Comparison of ENCODE assay signal across 26 mouse cellular contexts in genomic region chr4:80925752-80926519, GRCm38 (mm10). TPM values are rescaled to one million over a fixed set of nuclear protein-coding genes. Genes with fewer than 3 reads are reported as not detected.
DNase-seq lines count a peak whose midpoint lies in the region; ATAC-seq lines count a peak whose summit lies in the region.
"Had no signal": no experiment of that assay in that cellular context is flagged by ENCODE, and none has a peak within 500 bp of the region (broad histone marks: within the 10 kb centered on the region; RNA-seq: fewer than 3 reads in every experiment).

No protein-coding gene starts in this region.

- H3K9me3 ChIP-seq in hindbrain, embryonic 16.5 days (ENCODE audit: control insufficient read depth, low read length) = no peaks in the 10 kb centered on the region
- no peaks in the 10 kb centered on the region for H3K9me3 ChIP-seq in hindbrain, embryonic 12.5 days (replicated peaks)
- H3K9me3 ChIP-seq: embryonic facial prominence, embryonic 15.5 days; heart, embryonic 10.5 days; midbrain, embryonic 13.5 days; neural tube, embryonic 12.5 days had no signal

- 75% methylated on average over 6 of the region's 6 CpGs for WGBS in hindbrain, embryonic 16.5 days
- 79% methylated on average over 6 of the region's 6 CpGs for WGBS in hindbrain, embryonic 12.5 days

- H3K27ac ChIP-seq in hindbrain, embryonic 16.5 days (ENCODE audit: low read depth, low read length) = no peak overlapping the region
- H3K27ac ChIP-seq in hindbrain, embryonic 12.5 days = no peak overlapping the region
- H3K27ac ChIP-seq: embryonic facial prominence, embryonic 15.5 days; heart, embryonic 10.5 days; midbrain, embryonic 13.5 days; neural tube, embryonic 12.5 days had no signal

- ATAC-seq in hindbrain, embryonic 16.5 days = peak; percentile 63
- ATAC-seq in hindbrain, embryonic 12.5 days (ENCODE audit: low FRiP score) = no peak
- ATAC-seq: activated CD4-positive, CD25-positive, alpha-beta regulatory T cell, adult 4 months; inflammation-experienced regulatory T-cells, adult 6 months; midbrain, embryonic 13.5 days had no signal

- peak; percentile 27 for DNase-seq in retina, postnatal 1 day
- DNase-seq in retina, embryonic 14.5 days (ENCODE audit: low spot score) = no peak
- DNase-seq in layer of hippocampus, adult 8-10 months (ENCODE audit: low spot score in 2 of 2) = peak; percentile 44 to 55
- DNase-seq in embryo, embryonic 10 days (ENCODE audit: low spot score) = no peak
- DNase-seq in right cerebral cortex, postnatal 4 days = no peak
- DNase-seq: adrenal gland, adult 8-10 months; cerebellum, adult 8-10 months; gastrocnemius, postnatal 10 days; heart, postnatal 4 days; kidney, adult 8-10 months; kidney, postnatal 10 days; lung, adult 2 months; lung, postnatal 14 days; thymus, postnatal 25 days had no signal

- H3K36me3 ChIP-seq in hindbrain, embryonic 16.5 days (ENCODE audit: control insufficient read depth, insufficient read depth, low read length) = no peaks in the 10 kb centered on the region
- no peaks in the 10 kb centered on the region for H3K36me3 ChIP-seq in hindbrain, embryonic 12.5 days
- H3K36me3 ChIP-seq: embryonic facial prominence, embryonic 15.5 days; heart, embryonic 10.5 days; midbrain, embryonic 13.5 days; neural tube, embryonic 12.5 days had no signal

- H3K4me3 ChIP-seq in hindbrain, embryonic 16.5 days (ENCODE audit: low read length) = no peak overlapping the region
- no peak overlapping the region for H3K4me3 ChIP-seq in hindbrain, embryonic 12.5 days
- H3K4me3 ChIP-seq: embryonic facial prominence, embryonic 15.5 days; heart, embryonic 10.5 days; midbrain, embryonic 13.5 days; neural tube, embryonic 12.5 days had no signal

- H3K27me3 ChIP-seq in hindbrain, embryonic 16.5 days (replicated peaks; ENCODE audit: control insufficient read depth, insufficient read depth, low read length) = no peaks in the 10 kb centered on the region
- H3K27me3 ChIP-seq in hindbrain, embryonic 12.5 days = no peaks in the 10 kb centered on the region
- H3K27me3 ChIP-seq: embryonic facial prominence, embryonic 15.5 days; midbrain, embryonic 13.5 days; neural tube, embryonic 12.5 days had no signal

- no peak overlapping the region for H3K9ac ChIP-seq in hindbrain, embryonic 16.5 days (ENCODE audit: low read depth, low read length)
- no peak overlapping the region for H3K9ac ChIP-seq in hindbrain, embryonic 12.5 days
- H3K9ac ChIP-seq: embryonic facial prominence, embryonic 15.5 days; midbrain, embryonic 13.5 days; neural tube, embryonic 12.5 days had no signal

- no peak overlapping the region for H3K4me2 ChIP-seq in hindbrain, embryonic 16.5 days (ENCODE audit: low read length)
- no peak overlapping the region for H3K4me2 ChIP-seq in hindbrain, embryonic 12.5 days (replicated peaks)
- H3K4me2 ChIP-seq: embryonic facial prominence, embryonic 15.5 days; liver, embryonic 11.5 days; midbrain, embryonic 13.5 days; neural tube, embryonic 12.5 days had no signal

- H3K4me1 ChIP-seq in hindbrain, embryonic 16.5 days (ENCODE audit: control insufficient read depth, insufficient read depth, low read depth, low read length) = no peaks in the 10 kb centered on the region
- H3K4me1 ChIP-seq in hindbrain, embryonic 12.5 days = no peaks in the 10 kb centered on the region
- H3K4me1 ChIP-seq: embryonic facial prominence, embryonic 15.5 days; heart, embryonic 10.5 days; midbrain, embryonic 13.5 days; neural tube, embryonic 12.5 days had no signal

RNA-seq across cellular contexts. Expression of gene Lurap1l, which starts 15.5 kb away (rescaled TPM):
- 9.9 and 10.5 TPM in 2 replicates for polyA plus RNA-seq in hindbrain, embryonic 16.5 days (2015; fragmentation: Nextera tagmentation; extraction: Ambion mirVana)
- polyA plus RNA-seq in hindbrain, embryonic 12.5 days (2016; fragmentation: Nextera tagmentation; extraction: Ambion mirVana) = 6.6 and 6.9 TPM in 2 replicates
- total RNA-seq in layer of hippocampus, adult 8-10 months (2022) = 10 to 100 TPM; 18.7 to 26.7 (median 22.1) TPM
- total RNA-seq: granulocyte monocyte progenitor cell, adult 5-6 weeks; megakaryocyte, adult 5-6 weeks; MEL had no signal
- polyA plus RNA-seq: activated CD4-positive, CD25-positive, alpha-beta regulatory T cell, adult 4 months; inflammation-experienced regulatory T-cells, adult 6 months had no signal

Comparison
In these comparisons a context has a peak if more than half of its experiments do, and no peak if none do; other contexts are left out.
1. DNase-seq: peak in retina, postnatal 1 day (single experiment) and layer of hippocampus, adult 8-10 months (2 of 2); none in retina, embryonic 14.5 days (single experiment), embryo, embryonic 10 days (single experiment) and right cerebral cortex, postnatal 4 days (single experiment).